Mouse (Mus musculus) liver, embryonic 15.5 days (tissue): ENCODE data around the gene Acr. TPM values are rescaled to one million over a fixed set of nuclear protein-coding genes. Genes with fewer than 3 reads are reported as not detected.

Experiments
- ATAC-seq: fragments of 200-750 bp; cut with Nextera tagmentation; 2 replicates; pipeline ENCODE4 v1.8.0; 2017; ENCODE audit warnings: moderate number of reproducible peaks, mild to moderate bottlenecking, moderate library complexity; ENCODE audit not compliant: insufficient read depth
- H3K27ac ChIP-seq: fragments of 300-500 bp; sonication (generic); replicated peaks from 2 replicates; pipeline ENCODE4 v1.5.1; 2015; ENCODE audit warnings: mild to moderate bottlenecking, inconsistent platforms
- H3K27me3 ChIP-seq: fragments of 300-500 bp; sonication (generic); 2 replicates; pipeline ENCODE4 v1.6.1; 2015; ENCODE audit warnings: mild to moderate bottlenecking, inconsistent platforms
- H3K36me3 ChIP-seq: fragments of 300-500 bp; sonication (generic); replicated peaks from 2 replicates; pipeline ENCODE4 v1.6.1; 2015; ENCODE audit warnings: moderate library complexity, mild to moderate bottlenecking, inconsistent platforms
- H3K4me1 ChIP-seq: fragments of 300-500 bp; sonication (generic); replicated peaks from 2 replicates; pipeline ENCODE4 v1.6.1; 2015; ENCODE audit warnings: inconsistent platforms
- H3K4me2 ChIP-seq: fragments of 300-500 bp; sonication (generic); 2 replicates; pipeline ENCODE4 v1.6.1; 2015; ENCODE audit warnings: moderate library complexity, mild to moderate bottlenecking, inconsistent platforms
- H3K4me3 ChIP-seq: fragments of 300-500 bp; sonication (generic); replicated peaks from 2 replicates; pipeline ENCODE4 v1.5.1; 2015; ENCODE audit warnings: mild to moderate bottlenecking, inconsistent platforms
- H3K9ac ChIP-seq: fragments of 300-500 bp; sonication (generic); 2 replicates; pipeline ENCODE4 v1.6.1; 2015; ENCODE audit warnings: moderate library complexity, mild to moderate bottlenecking, inconsistent platforms
- H3K9me3 ChIP-seq: fragments of 300-500 bp; sonication (generic); replicated peaks from 2 replicates; pipeline ENCODE4 v1.6.1; 2016; ENCODE audit warnings: inconsistent platforms
- WGBS: fragments of 180-500 bp; shearing (Covaris S2); methylation state at CpG from one replicate; pipeline ENCODE4 v1.1.7; 2015; ENCODE audit warnings: mixed read lengths; ENCODE audit not compliant: insufficient replicate concordance; 5-methylcytosine and 5-hydroxymethylcytosine counted together
- polyA plus RNA-seq: library from polyadenylated mRNA; unstranded; fragments of >200 nt; fragmentation: Nextera tagmentation; extraction: Ambion mirVana; gene quantifications from 2 replicates; pipeline ENCODE4 v1.2.1, GENCODE M21; 2015

The Acr gene
- polyA plus RNA-seq, 1 experiment from 2014 or later: not detected

GRCm38 (mm10) chr15:89585631-89586030, 17.5 kb downstream of the Acr start:
- H3K36me3 ChIP-seq: no peaks in the 10 kb centered on the region
- ATAC-seq: no peak
- no peak overlapping the region for H3K4me2 ChIP-seq
- 65% methylated on average over 11 of the region's 11 CpGs for WGBS
- H3K27me3 ChIP-seq: no peaks in the 10 kb centered on the region
- H3K27ac ChIP-seq: no peak overlapping the region
- no peaks in the 10 kb centered on the region; the same call in 1 of the 2 replicates for H3K4me1 ChIP-seq
- H3K9me3 ChIP-seq: no peaks in the 10 kb centered on the region
- H3K4me3 ChIP-seq: no peak overlapping the region
- no peak overlapping the region for H3K9ac ChIP-seq

- Histone ChIP-seq H3K9me3 (no peaks in the 10 kb centered on the region), H3K4me3 (no peak overlapping the region), H3K4me2 (no peak overlapping the region), H3K4me1 (peaks cover 7% of the 10 kb centered on the region), H3K27me3 (0 out of 2 replicates have a peak, but pooled peaks cover 6% of the 10 kb centered on the region), H3K36me3 (no peaks in the 10 kb centered on the region), H3K9ac (no peak overlapping the region), H3K27ac (no peak overlapping the region)
- ATAC-seq: no peak
- WGBS: 63% methylated on average over 5 of the region's 5 CpGs
Observed at GRCm38 (mm10) chr15:89589146-89589545, 21.0 kb downstream of the Acr start.

GRCm38 (mm10) chr15:89591317-89591716, 23.2 kb downstream of the Acr start:
- Histone ChIP-seq H3K4me3 (peak overlapping the region; percentile 72), H3K9ac (peak overlapping the region; percentile 53; the same call in 1 of the 2 replicates), H3K36me3 (no peaks in the 10 kb centered on the region), H3K27me3 (0 out of 2 replicates have a peak, but pooled peaks cover 6% of the 10 kb centered on the region), H3K4me2 (peak overlapping the region; percentile 68), H3K4me1 (peaks cover 7% of the 10 kb centered on the region), H3K27ac (no peak overlapping the region), H3K9me3 (no peaks in the 10 kb centered on the region)
- WGBS: 2% methylated on average over 30 of the region's 30 CpGs
- ATAC-seq: no peak; the same call in 1 of the 2 replicates

- H3K27ac ChIP-seq: no peak within 1 kb of the TSS
- WGBS: under 1% methylated on average over 35 of the region's 35 CpGs
- no peaks in the 10 kb centered on the region for H3K36me3 ChIP-seq
- peak within 1 kb of the TSS; percentile 53; the same call in 1 of the 2 replicates for H3K9ac ChIP-seq
- peak within 1 kb of the TSS; percentile 72 for H3K4me3 ChIP-seq
- no peaks in the 10 kb centered on the region for H3K9me3 ChIP-seq
- ATAC-seq: peak; percentile 92
- peak within 1 kb of the TSS; percentile 68 for H3K4me2 ChIP-seq
- H3K27me3 ChIP-seq: 0 out of 2 replicates have a peak, but pooled peaks cover 6% of the 10 kb centered on the region
- H3K4me1 ChIP-seq: peaks cover 7% of the 10 kb centered on the region
Observed at GRCm38 (mm10) chr15:89591723-89592455, 23.8 kb downstream of the Acr start, which contains the start of gene Rabl2. TSS of gene Rabl2 (minus strand) at chr15:89591923.

GRCm38 (mm10) chr15:89592548-89592947, 24.4 kb downstream of the Acr start:
- Histone ChIP-seq H3K9ac (no peak overlapping the region), H3K9me3 (no peaks in the 10 kb centered on the region), H3K4me3 (no peak overlapping the region), H3K4me2 (peak overlapping the region; percentile 68), H3K4me1 (peaks cover 7% of the 10 kb centered on the region), H3K27ac (no peak overlapping the region), H3K27me3 (0 out of 2 replicates have a peak, but pooled peaks cover 6% of the 10 kb centered on the region), H3K36me3 (no peaks in the 10 kb centered on the region)
- 40% methylated on average over 4 of the region's 4 CpGs for WGBS
- ATAC-seq: no peak

GRCm38 (mm10) chr15:89605822-89606570, 37.9 kb downstream of the Acr start:
- H3K27me3 ChIP-seq: no peaks in the 10 kb centered on the region
- ATAC-seq: no peak
- 62% methylated on average over 12 of the region's 12 CpGs for WGBS
- no peak overlapping the region for H3K9ac ChIP-seq
- H3K4me3 ChIP-seq: no peak overlapping the region
- H3K4me1 ChIP-seq: no peaks in the 10 kb centered on the region
- H3K9me3 ChIP-seq: no peaks in the 10 kb centered on the region
- no peak overlapping the region for H3K4me2 ChIP-seq
- no peak overlapping the region for H3K27ac ChIP-seq
- no peaks in the 10 kb centered on the region for H3K36me3 ChIP-seq

- Histone ChIP-seq H3K4me3 (no peak overlapping the region), H3K36me3 (no peaks in the 10 kb centered on the region), H3K4me2 (peak overlapping the region; percentile 15; the same call in 1 of the 2 replicates), H3K27ac (no peak overlapping the region), H3K27me3 (no peaks in the 10 kb centered on the region), H3K9ac (no peak overlapping the region), H3K9me3 (no peaks in the 10 kb centered on the region), H3K4me1 (no peaks in the 10 kb centered on the region)
- no peak for ATAC-seq
- 33% methylated on average over 8 of the region's 8 CpGs for WGBS
Observed at GRCm38 (mm10) chr15:89607480-89607879, 39.4 kb downstream of the Acr start.

GRCm38 (mm10) chr15:89607888-89608287, 39.8 kb downstream of the Acr start:
- no peak overlapping the region for H3K27ac ChIP-seq
- no peaks in the 10 kb centered on the region for H3K9me3 ChIP-seq
- peak overlapping the region; percentile 15 for H3K4me2 ChIP-seq
- WGBS: 21% methylated on average over 9 of the region's 9 CpGs
- no peaks in the 10 kb centered on the region for H3K36me3 ChIP-seq
- H3K4me1 ChIP-seq: no peaks in the 10 kb centered on the region
- H3K4me3 ChIP-seq: no peak overlapping the region
- H3K9ac ChIP-seq: no peak overlapping the region
- ATAC-seq: no peak
- no peaks in the 10 kb centered on the region for H3K27me3 ChIP-seq

GRCm38 (mm10) chr15:89622312-89622958, 54.3 kb downstream of the Acr start:
- Histone ChIP-seq H3K27me3 (no peaks in the 10 kb centered on the region), H3K4me3 (no peak overlapping the region), H3K9me3 (no peaks in the 10 kb centered on the region), H3K27ac (no peak overlapping the region), H3K4me2 (no peak overlapping the region), H3K36me3 (no peaks in the 10 kb centered on the region), H3K4me1 (no peaks in the 10 kb centered on the region), H3K9ac (no peak overlapping the region)
- 69% methylated on average over 12 of the region's 12 CpGs for WGBS
- no peak for ATAC-seq

GRCm38 (mm10) chr15:89622959-89623625, 55.0 kb downstream of the Acr start:
- no peak overlapping the region for H3K4me3 ChIP-seq
- no peaks in the 10 kb centered on the region for H3K36me3 ChIP-seq
- WGBS: 42% methylated on average over 5 of the region's 5 CpGs
- ATAC-seq: no peak
- H3K27me3 ChIP-seq: no peaks in the 10 kb centered on the region
- no peak overlapping the region for H3K27ac ChIP-seq
- H3K9ac ChIP-seq: no peak overlapping the region
- no peaks in the 10 kb centered on the region for H3K9me3 ChIP-seq
- H3K4me1 ChIP-seq: no peaks in the 10 kb centered on the region
- H3K4me2 ChIP-seq: no peak overlapping the region
